Mouse (Mus musculus): ENCODE measurements at regions not wholly inside any gene's neighbourhood (a gene's known extent, or its start where the extent isn't known, plus 50 kb on each side); places are given as distances from the start of the nearest gene placed in this dataset.
A peak's percentile ranks its signal among the peaks of the same experiment; 100 is the strongest.

DNA sequence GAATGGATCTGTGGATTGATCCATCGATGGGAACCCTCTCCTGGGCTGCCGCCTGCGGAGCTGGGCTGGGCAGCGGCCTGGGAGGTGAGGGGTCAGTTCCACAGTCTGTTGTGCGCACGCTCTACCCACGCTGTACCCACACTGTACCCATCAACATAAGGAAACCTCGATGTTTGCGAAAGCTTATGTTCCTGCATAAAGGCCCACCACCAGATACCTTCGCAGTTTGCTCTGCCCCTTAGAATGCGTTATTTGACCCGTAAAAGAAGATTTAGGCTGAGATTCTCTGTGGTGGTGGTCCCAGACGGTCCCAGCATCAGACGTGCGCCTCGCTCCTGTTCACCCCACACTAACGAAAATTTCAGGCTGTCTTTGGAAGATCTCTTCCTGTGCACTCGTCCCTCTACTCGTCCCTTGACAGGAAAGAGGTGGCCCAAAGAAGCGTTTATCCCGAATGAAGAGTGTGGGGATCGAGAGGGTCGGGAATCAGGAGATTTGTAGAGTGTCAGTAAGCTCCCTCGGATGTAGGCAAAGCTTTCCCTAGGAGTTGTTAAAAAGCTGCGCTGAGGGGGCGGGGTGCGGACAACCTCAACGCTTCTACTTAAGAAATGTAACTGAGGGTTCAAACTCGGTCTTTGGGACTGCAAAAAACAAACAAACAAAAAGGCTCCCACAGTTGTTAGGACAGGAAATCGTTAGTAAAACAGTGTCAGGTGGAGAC, 123.9 kb downstream of the Tmem161b start:
- H3K4me3 ChIP-seq (replicated peaks; ENCODE audit: low read length), result no peak overlapping the region
- H3K27me3 ChIP-seq (ENCODE audit: control insufficient read depth, insufficient read depth, low read length), result peaks cover 43% of the 10 kb centered on the region
- ATAC-seq (ENCODE audit: low FRiP score, low read depth) (no peak), DNase-seq (ENCODE audit: low spot score) (no peak)
- no peaks in the 10 kb centered on the region for H3K9me3 ChIP-seq (ENCODE audit: control insufficient read depth, low read length)
- H3K36me3 ChIP-seq (ENCODE audit: control insufficient read depth, insufficient read depth, low read length), result no peaks in the 10 kb centered on the region
- WGBS, result 1% methylated on average over 30 of the region's 30 CpGs
- H3K4me2 ChIP-seq (replicated peaks; ENCODE audit: low read depth, low read length, severe bottlenecking), result no peak overlapping the region
- H3K9ac ChIP-seq (ENCODE audit: low read depth, low read length, severe bottlenecking), result no peak overlapping the region
- no peak overlapping the region for H3K27ac ChIP-seq (replicated peaks; ENCODE audit: low read depth, low read length)
- no peak for TF ChIP-seq POLR2A (IDR thresholded peaks at IDR 0.05; ENCODE audit: borderline replicate concordance, extremely low read depth, insufficient read depth, insufficient read length)
- H3K4me1 ChIP-seq (ENCODE audit: control insufficient read depth, insufficient read depth, low read length), result peaks cover 6% of the 10 kb centered on the region

- Histone ChIP-seq H3K36me3 (ENCODE audit: control insufficient read depth, insufficient read depth, low read length) (no peaks in the 10 kb centered on the region), H3K4me3 (replicated peaks; ENCODE audit: low read length) (no peak overlapping the region), H3K27ac (replicated peaks; ENCODE audit: low read depth, low read length) (no peak overlapping the region), H3K4me1 (ENCODE audit: control insufficient read depth, insufficient read depth, low read length) (peaks cover 6% of the 10 kb centered on the region), H3K9ac (ENCODE audit: low read depth, low read length, severe bottlenecking) (no peak overlapping the region), H3K27me3 (ENCODE audit: control insufficient read depth, insufficient read depth, low read length) (peaks cover 43% of the 10 kb centered on the region), H3K4me2 (replicated peaks; ENCODE audit: low read depth, low read length, severe bottlenecking) (no peak overlapping the region), H3K9me3 (ENCODE audit: control insufficient read depth, low read length) (no peaks in the 10 kb centered on the region)
- WGBS, result 2% methylated on average over 2 of the region's 2 CpGs
- no peak for DNase-seq (ENCODE audit: low spot score)
- TF ChIP-seq POLR2A (IDR thresholded peaks at IDR 0.05; ENCODE audit: borderline replicate concordance, extremely low read depth, insufficient read depth, insufficient read length), result no peak
- no peak for ATAC-seq (ENCODE audit: low FRiP score, low read depth)
Observed at GRCm38 (mm10) chr13:84346569-84346968, 124.5 kb downstream of the Tmem161b start.

- Histone ChIP-seq H3K27me3 (ENCODE audit: control insufficient read depth, insufficient read depth, low read length) (peaks cover 43% of the 10 kb centered on the region), H3K4me3 (replicated peaks; ENCODE audit: low read length) (peak overlapping the region; percentile 39), H3K36me3 (ENCODE audit: control insufficient read depth, insufficient read depth, low read length) (no peaks in the 10 kb centered on the region), H3K4me1 (ENCODE audit: control insufficient read depth, insufficient read depth, low read length) (peaks cover 6% of the 10 kb centered on the region), H3K4me2 (replicated peaks; ENCODE audit: low read depth, low read length, severe bottlenecking) (peak overlapping the region; percentile 73), H3K27ac (replicated peaks; ENCODE audit: low read depth, low read length) (no peak overlapping the region), H3K9me3 (ENCODE audit: control insufficient read depth, low read length) (no peaks in the 10 kb centered on the region), H3K9ac (ENCODE audit: low read depth, low read length, severe bottlenecking) (no peak overlapping the region)
- DNase-seq (ENCODE audit: low spot score) (no peak), ATAC-seq (ENCODE audit: low FRiP score, low read depth) (no peak)
- WGBS, result under 1% methylated on average over 21 of the region's 21 CpGs
- no peak for TF ChIP-seq POLR2A (IDR thresholded peaks at IDR 0.05; ENCODE audit: borderline replicate concordance, extremely low read depth, insufficient read depth, insufficient read length)
Observed at GRCm38 (mm10) chr13:84347181-84347913, 125.3 kb downstream of the Tmem161b start.

- H3K27ac ChIP-seq (replicated peaks; ENCODE audit: low read depth, low read length), result no peak overlapping the region
Observed at GRCm38 (mm10) chr13:84347914-84348700, 126.0 kb downstream of the Tmem161b start.

GRCm38 (mm10) chr13:84348701-84348975, 126.5 kb downstream of the Tmem161b start:
- WGBS, result under 1% methylated on average over 9 of the region's 9 CpGs
- H3K4me2 ChIP-seq (replicated peaks; ENCODE audit: low read depth, low read length, severe bottlenecking), result peak overlapping the region; percentile 73
- peaks cover 37% of the 10 kb centered on the region for H3K27me3 ChIP-seq (ENCODE audit: control insufficient read depth, insufficient read depth, low read length)
- H3K9ac ChIP-seq (ENCODE audit: low read depth, low read length, severe bottlenecking), result peak overlapping the region; percentile 34; the same call in 1 of the 2 replicates
- ATAC-seq (ENCODE audit: low FRiP score, low read depth), result no peak
- H3K9me3 ChIP-seq (ENCODE audit: control insufficient read depth, low read length), result no peaks in the 10 kb centered on the region
- peaks cover 6% of the 10 kb centered on the region for H3K4me1 ChIP-seq (ENCODE audit: control insufficient read depth, insufficient read depth, low read length)
- no peak for TF ChIP-seq POLR2A (IDR thresholded peaks at IDR 0.05; ENCODE audit: borderline replicate concordance, extremely low read depth, insufficient read depth, insufficient read length)
- no peak overlapping the region for H3K27ac ChIP-seq (replicated peaks; ENCODE audit: low read depth, low read length)
- H3K4me3 ChIP-seq (replicated peaks; ENCODE audit: low read length), result peak overlapping the region; percentile 39
- DNase-seq (ENCODE audit: low spot score), result peak; percentile 16
- H3K36me3 ChIP-seq (ENCODE audit: control insufficient read depth, insufficient read depth, low read length), result no peaks in the 10 kb centered on the region

More at GRCm38 (mm10) chr13:84347914-84348700, 126.0 kb downstream of the Tmem161b start:
- Histone ChIP-seq H3K4me3 (replicated peaks; ENCODE audit: low read length) (peak overlapping the region; percentile 39), H3K4me1 (ENCODE audit: control insufficient read depth, insufficient read depth, low read length) (peaks cover 6% of the 10 kb centered on the region), H3K36me3 (ENCODE audit: control insufficient read depth, insufficient read depth, low read length) (no peaks in the 10 kb centered on the region), H3K27me3 (ENCODE audit: control insufficient read depth, insufficient read depth, low read length) (peaks cover 42% of the 10 kb centered on the region), H3K9ac (ENCODE audit: low read depth, low read length, severe bottlenecking) (peak overlapping the region; percentile 34; the same call in 1 of the 2 replicates), H3K4me2 (replicated peaks; ENCODE audit: low read depth, low read length, severe bottlenecking) (peak overlapping the region; percentile 73), H3K9me3 (ENCODE audit: control insufficient read depth, low read length) (no peaks in the 10 kb centered on the region)
- no peak for TF ChIP-seq POLR2A (IDR thresholded peaks at IDR 0.05; ENCODE audit: borderline replicate concordance, extremely low read depth, insufficient read depth, insufficient read length)
- DNase-seq (ENCODE audit: low spot score) (peak; percentile 97), ATAC-seq (ENCODE audit: low FRiP score, low read depth) (peak; percentile 97)
- under 1% methylated on average over 34 of the region's 34 CpGs for WGBS
